Mouse (Mus musculus): ENCODE data around the gene Kat6b.
A peak's percentile ranks its signal among the peaks of the same experiment; 100 is the strongest.

Gene Kat6b

DNA sequence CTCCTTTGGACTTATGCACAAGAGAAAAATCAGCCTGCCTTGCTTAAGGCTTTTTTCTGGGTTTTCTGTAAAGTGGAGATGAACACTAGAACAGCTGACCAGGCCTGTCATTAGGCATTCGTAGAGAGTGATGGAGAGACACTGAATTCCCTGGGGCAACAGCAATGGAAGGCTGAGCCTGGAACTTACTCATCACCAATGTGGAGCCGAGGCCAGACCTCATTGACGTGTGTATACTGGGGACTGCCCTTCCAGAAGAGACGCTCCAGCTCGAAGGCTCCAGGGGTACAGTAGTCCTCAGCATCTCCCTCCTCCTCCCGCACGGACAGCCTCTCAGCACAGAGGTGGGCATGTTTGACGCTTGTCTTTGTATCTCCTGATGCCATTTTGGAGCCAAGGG lies 221.5 kb downstream of the Kat6b start:
- peak in 1 of 2 experiments; percentile 36 for DNase-seq (ENCODE audit: inconsistent age in 2 of 2, low spot score in 1 of 2)

DNA sequence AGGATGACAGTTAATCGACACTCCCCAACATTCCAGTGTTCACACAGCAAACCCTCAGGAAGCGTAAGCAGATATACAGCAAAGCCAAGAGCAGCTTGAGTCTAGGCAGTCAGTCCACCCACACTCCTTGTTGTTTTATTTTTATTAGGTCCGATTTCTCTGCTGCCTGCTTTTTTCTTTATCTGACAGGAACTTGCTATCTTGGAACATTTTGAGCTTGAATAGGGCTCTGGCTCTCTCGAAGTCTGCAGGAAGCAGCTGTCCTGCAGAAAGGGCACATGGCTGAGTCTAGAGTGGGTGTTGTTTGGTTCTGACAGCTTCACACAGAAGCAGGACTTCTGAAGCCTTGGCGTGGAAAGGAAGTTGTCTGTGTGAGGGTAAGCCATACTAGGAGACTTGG lies 222.0 kb downstream of the Kat6b start:
- peak; percentile 34 to 56 for DNase-seq (ENCODE audit: inconsistent age in 2 of 2, low spot score in 1 of 2)

DNA sequence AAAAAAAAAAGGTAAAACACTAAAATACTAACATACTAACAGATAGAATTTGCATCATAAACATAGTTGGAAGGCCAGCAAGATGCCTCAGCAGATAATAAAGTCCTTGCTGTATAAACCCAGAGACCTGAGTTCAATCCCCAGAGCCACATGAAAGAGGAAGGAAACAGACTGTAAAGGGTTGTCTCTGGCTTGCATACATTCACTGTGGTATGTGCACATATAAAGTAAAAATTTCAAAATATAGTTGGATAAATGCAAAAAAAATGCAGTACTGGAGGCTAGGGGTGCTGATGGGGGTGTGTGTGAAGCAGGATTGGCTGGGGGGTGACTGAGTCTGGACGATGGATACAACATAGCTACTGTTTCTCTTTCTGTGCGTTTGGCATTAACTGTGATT lies 224.2 kb downstream of the Kat6b start:
- no peak for DNase-seq (ENCODE audit: inconsistent age in 2 of 2, low spot score in 1 of 2)

GRCm38 (mm10) chr14:21706759-21707571 lies 225.7 kb downstream of the Kat6b start:
- DNase-seq (ENCODE audit: inconsistent age in 2 of 2, low spot score in 1 of 2): peak; percentile 64 to 90

- peak; percentile 75 to 87 for DNase-seq (ENCODE audit: inconsistent age in 2 of 2, low spot score in 1 of 2)
Observed at GRCm38 (mm10) chr14:21709545-21709944, 228.3 kb downstream of the Kat6b start.

GRCm38 (mm10) chr14:21711231-21711630 lies 230.0 kb downstream of the Kat6b start:
- DNase-seq (ENCODE audit: inconsistent age in 2 of 2, low spot score in 1 of 2): peak in 1 of 2 experiments; percentile 44

- DNase-seq (ENCODE audit: inconsistent age in 2 of 2, low spot score in 1 of 2): no peak
Observed at GRCm38 (mm10) chr14:21714486-21714885, 233.3 kb downstream of the Kat6b start, which contains the start of gene Dupd1. Dupd1 (minus strand) TSS chr14:21714576.

- no peak for DNase-seq (ENCODE audit: inconsistent age in 2 of 2, low spot score in 1 of 2)
Observed at GRCm38 (mm10) chr14:21719646-21720383, 238.6 kb downstream of the Kat6b start.

- DNase-seq (ENCODE audit: inconsistent age in 2 of 2, low spot score in 1 of 2): no peak
Observed at GRCm38 (mm10) chr14:21720430-21721205, 239.4 kb downstream of the Kat6b start.

Data from adrenal gland, adult (tissue).